Mouse (Mus musculus) c-Kit-positive CD71-positive TER-119-positive erythroid progenitor cells, embryonic 14.5 days (primary cell): Measurements from ENCODE around the gene Traf2.

Source experiments
- DNase-seq: peaks from one replicate; pipeline ENCODE4 v3.0.0-alpha.2; 2013; ENCODE audit warnings: low spot score

Traf2 gene

GRCm38 (mm10) chr2:25493476-25493961, 53.2 kb downstream of the Traf2 start, which contains the start of gene Lcn12:
TSS of gene Lcn12 (minus strand) at chr2:25493911.
- no peak for DNase-seq

- DNase-seq = no peak
Measured at GRCm38 (mm10) chr2:25492988-25493387, 53.8 kb downstream of the Traf2 start.

- no peak for DNase-seq
Measured at GRCm38 (mm10) chr2:25488671-25489068, 58.1 kb downstream of the Traf2 start.

- no peak for DNase-seq
Measured at GRCm38 (mm10) chr2:25487965-25488670, 58.6 kb downstream of the Traf2 start.

GRCm38 (mm10) chr2:25484901-25485647, 61.7 kb downstream of the Traf2 start:
- DNase-seq = no peak

GRCm38 (mm10) chr2:25482969-25483368, 63.8 kb downstream of the Traf2 start:
- DNase-seq = no peak

- DNase-seq = no peak
Measured at GRCm38 (mm10) chr2:25480541-25480940, 66.2 kb downstream of the Traf2 start.

GRCm38 (mm10) chr2:25479551-25480311, 67.0 kb downstream of the Traf2 start:
- DNase-seq = no peak

GRCm38 (mm10) chr2:25477967-25478675, 68.6 kb downstream of the Traf2 start:
- no peak for DNase-seq

GRCm38 (mm10) chr2:25477541-25477940, 69.2 kb downstream of the Traf2 start:
- no peak for DNase-seq

- DNase-seq = no peak
Measured at GRCm38 (mm10) chr2:25472550-25472949, 74.2 kb downstream of the Traf2 start.

- no peak for DNase-seq
Measured at GRCm38 (mm10) chr2:25469969-25470368, 76.8 kb downstream of the Traf2 start, which contains the start of gene Ptgds. TSS of gene Ptgds (minus strand) at chr2:25470046.

GRCm38 (mm10) chr2:25468962-25469915, 77.5 kb downstream of the Traf2 start:
- DNase-seq = no peak
